In the genomic region with DNA sequence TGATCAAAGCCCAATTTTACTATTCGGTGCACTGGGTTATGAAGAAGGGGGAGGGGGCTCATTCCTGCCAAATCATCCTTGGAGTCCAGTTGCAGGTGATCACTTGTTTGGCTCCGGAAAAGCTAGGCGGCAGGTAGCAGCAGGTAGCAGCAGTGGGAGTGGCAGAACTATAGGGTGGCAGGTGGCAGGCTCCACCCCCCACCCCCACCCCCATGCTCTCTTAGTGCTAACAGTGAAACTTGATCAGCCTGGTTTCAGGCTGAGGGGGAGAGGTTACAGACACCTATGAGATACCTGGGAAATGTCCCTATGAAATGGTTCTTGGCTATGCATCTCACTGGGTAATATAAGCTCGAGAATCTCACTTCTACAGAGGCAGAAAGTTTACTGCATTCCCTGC, we compare ENCODE assay signal across 31 mouse cellular contexts. TPM values are rescaled to one million over a fixed set of nuclear protein-coding genes. Genes with fewer than 3 reads are reported as not detected.
A peak's percentile ranks its signal among the peaks of the same experiment; 100 is the strongest.
DNase-seq lines count a peak whose midpoint lies in the region; ATAC-seq and TF ChIP-seq lines count a peak whose summit lies in the region.
"Had no signal": no experiment of that assay in that cellular context is flagged by ENCODE, and none has a peak within 500 bp of the region (broad histone marks: within the 10 kb centered on the region; RNA-seq: fewer than 3 reads in every experiment).

No protein-coding gene starts in this region.

- ATAC-seq in intestine, embryonic 16.5 days = peak; percentile 63; the same call in 1 of the 2 replicates
- ATAC-seq in stomach, postnatal 0 days (ENCODE audit: low FRiP score, low TSS enrichment) = no peak
- ATAC-seq: forebrain, postnatal 0 days had no signal

- no peaks in the 10 kb centered on the region for H3K4me1 ChIP-seq in intestine, embryonic 16.5 days (ENCODE audit: control insufficient read depth, insufficient read depth, low read length)
- no peaks in the 10 kb centered on the region for H3K4me1 ChIP-seq in stomach, postnatal 0 days (replicated peaks; ENCODE audit: control insufficient read depth, insufficient read depth)
- H3K4me1 ChIP-seq: hindbrain, embryonic 12.5 days; limb, embryonic 15.5 days had no signal

- no peak overlapping the region for H3K4me3 ChIP-seq in intestine, embryonic 16.5 days (ENCODE audit: low read length)
- no peak overlapping the region for H3K4me3 ChIP-seq in stomach, postnatal 0 days (ENCODE audit: low read depth, low read length)
- H3K4me3 ChIP-seq: heart, adult 2 months; hindbrain, embryonic 12.5 days; limb, embryonic 15.5 days had no signal

- no peak overlapping the region for H3K9ac ChIP-seq in intestine, embryonic 16.5 days (ENCODE audit: low read depth, low read length)
- no peak overlapping the region for H3K9ac ChIP-seq in stomach, postnatal 0 days (ENCODE audit: low read length)
- H3K9ac ChIP-seq: forebrain, postnatal 0 days; hindbrain, embryonic 12.5 days; limb, embryonic 15.5 days; liver, embryonic 14.5 days had no signal

- H3K27ac ChIP-seq in intestine, embryonic 16.5 days (ENCODE audit: low read length) = no peak overlapping the region
- H3K27ac ChIP-seq in stomach, postnatal 0 days (replicated peaks) = 0 out of 2 replicates have a peak overlapping the region, but pooled peaks have one; percentile 8
- H3K27ac ChIP-seq: heart, adult 2 months; hindbrain, embryonic 12.5 days; limb, embryonic 15.5 days; liver, embryonic 14.5 days had no signal

- no peaks in the 10 kb centered on the region for H3K27me3 ChIP-seq in intestine, embryonic 16.5 days (replicated peaks; ENCODE audit: control insufficient read depth, insufficient read depth, low read length)
- no peaks in the 10 kb centered on the region for H3K27me3 ChIP-seq in stomach, postnatal 0 days (ENCODE audit: control insufficient read depth, insufficient read depth, low read length)
- H3K27me3 ChIP-seq: hindbrain, embryonic 12.5 days; limb, embryonic 15.5 days had no signal

- intact Hi-C loops in left cerebral cortex, postnatal 25 days (cut with DNase I) = no loop called here

- no peak for TF ChIP-seq CTCF in stomach, postnatal 0 days (IDR thresholded peaks at IDR 0.05; ENCODE audit: low read depth)

- 15% methylated on average over 4 of the region's 4 CpGs for WGBS in intestine, embryonic 16.5 days
- WGBS in stomach, postnatal 0 days = 19% methylated on average over 4 of the region's 4 CpGs

- H3K9me3 ChIP-seq in intestine, embryonic 16.5 days (ENCODE audit: control insufficient read depth, low read length) = no peaks in the 10 kb centered on the region
- H3K9me3 ChIP-seq in stomach, postnatal 0 days (ENCODE audit: control insufficient read depth, low read length) = no peaks in the 10 kb centered on the region
- H3K9me3 ChIP-seq: hindbrain, embryonic 12.5 days; limb, embryonic 15.5 days had no signal

- peak; percentile 1 for DNase-seq in embryo, embryonic 11 days
- no peak for DNase-seq in embryo, embryonic 9.5 days (ENCODE audit: extremely low spot score)
- peak; percentile 6 to 8 for DNase-seq in urinary bladder, adult 18-20 months (ENCODE audit: low spot score in 2 of 2)
- no peak for DNase-seq in urinary bladder, postnatal 4 days (ENCODE audit: low spot score in 2 of 2)
- peak; percentile 23 for DNase-seq in stomach, postnatal 0 days (ENCODE audit: low spot score)
- no peak for DNase-seq in left cerebral cortex, postnatal 25 days (ENCODE audit: low spot score in 2 of 2)
- DNase-seq in lung, postnatal 4 days = no peak
- DNase-seq: adrenal gland, postnatal 25 days; cerebellum, adult 9-11 months; forebrain, postnatal 0 days; gastrocnemius, postnatal 14 days; heart, adult 2 months; right cerebral cortex, adult 18-20 months; right cerebral cortex, postnatal 4 days had no signal

- no peak for TF ChIP-seq EP300 in stomach, postnatal 0 days (optimal IDR thresholded peaks at IDR 0.05)

- no peaks in the 10 kb centered on the region for H3K36me3 ChIP-seq in intestine, embryonic 16.5 days (ENCODE audit: control insufficient read depth, insufficient read depth, low read length)
- H3K36me3 ChIP-seq in stomach, postnatal 0 days (ENCODE audit: control insufficient read depth, insufficient read depth, low read length) = no peaks in the 10 kb centered on the region
- H3K36me3 ChIP-seq: hindbrain, embryonic 12.5 days; limb, embryonic 15.5 days had no signal

- H3K4me2 ChIP-seq in intestine, embryonic 16.5 days (ENCODE audit: low read depth, low read length) = 0 out of 2 replicates have a peak overlapping the region, but pooled peaks have one; percentile 12
- no peak overlapping the region for H3K4me2 ChIP-seq in stomach, postnatal 0 days (replicated peaks; ENCODE audit: low read depth)
- H3K4me2 ChIP-seq: hindbrain, embryonic 12.5 days; limb, embryonic 15.5 days; midbrain, embryonic 11.5 days had no signal

RNA-seq across cellular contexts. Expression of gene Stfa2, which starts 19.2 kb away (rescaled TPM):
- 0.33 and 0.75 TPM in 2 replicates for polyA plus RNA-seq in intestine, embryonic 16.5 days (2015; fragmentation: Nextera tagmentation; extraction: Ambion mirVana)
- 7.4 and 8.1 TPM in 2 replicates for polyA plus RNA-seq in stomach, postnatal 0 days (2015; fragmentation: Nextera tagmentation; extraction: Ambion mirVana)
- not detected for total RNA-seq in left cerebral cortex, postnatal 25 days (2021)
- total RNA-seq: adrenal gland, postnatal 25 days; common myeloid progenitor, adult 5-6 weeks; forebrain, postnatal 0 days; gastrocnemius, postnatal 14 days; heart, adult 2 months; heart, postnatal 25 days; layer of hippocampus, adult 18-20 months; layer of hippocampus, postnatal 25 days; midbrain, postnatal 0 days had no signal
- polyA plus RNA-seq: forebrain, embryonic 11.5 days; forebrain, postnatal 0 days; heart, adult 2 months; heart, embryonic 14.5 days; kidney, embryonic 14.5 days; midbrain, embryonic 11.5 days; neural tube, embryonic 14.5 days had no signal

RNA-seq across cellular contexts. Expression of gene BC100530, which starts 21.5 kb away (rescaled TPM):
- polyA plus RNA-seq in intestine, embryonic 16.5 days (2015; fragmentation: Nextera tagmentation; extraction: Ambion mirVana) = 3.2 and 5.5 TPM in 2 replicates
- polyA plus RNA-seq in stomach, postnatal 0 days (2015; fragmentation: Nextera tagmentation; extraction: Ambion mirVana) = 275 and 321 TPM in 2 replicates
- total RNA-seq in left cerebral cortex, postnatal 25 days (2021) = not detected
- total RNA-seq: adrenal gland, postnatal 25 days; common myeloid progenitor, adult 5-6 weeks; gastrocnemius, postnatal 14 days; heart, adult 2 months; heart, postnatal 25 days; layer of hippocampus, adult 18-20 months; layer of hippocampus, postnatal 25 days had no signal
- polyA plus RNA-seq: heart, adult 2 months; kidney, embryonic 14.5 days; neural tube, embryonic 14.5 days had no signal

RNA-seq across cellular contexts. Expression of gene BC117090, which starts 54.9 kb away (rescaled TPM):
- polyA plus RNA-seq in intestine, embryonic 16.5 days (2015; fragmentation: Nextera tagmentation; extraction: Ambion mirVana) = not detected in 2 replicates
- 3.8 and 4.6 TPM in 2 replicates for polyA plus RNA-seq in stomach, postnatal 0 days (2015; fragmentation: Nextera tagmentation; extraction: Ambion mirVana)
- not detected for total RNA-seq in left cerebral cortex, postnatal 25 days (2021)
- total RNA-seq: adrenal gland, postnatal 25 days; common myeloid progenitor, adult 5-6 weeks; gastrocnemius, postnatal 14 days; heart, adult 2 months; heart, postnatal 25 days; layer of hippocampus, adult 18-20 months; layer of hippocampus, postnatal 25 days; megakaryocyte progenitor cell, adult 5-6 weeks; midbrain, postnatal 0 days had no signal
- polyA plus RNA-seq: forebrain, embryonic 11.5 days; forebrain, postnatal 0 days; heart, adult 2 months; heart, embryonic 14.5 days; hindbrain, embryonic 12.5 days; kidney, embryonic 14.5 days; lung, embryonic 16.5 days; midbrain, embryonic 11.5 days; midbrain, postnatal 0 days; neural tube, embryonic 14.5 days; thymus, postnatal 0 days had no signal

Comparison
In these comparisons a context has a peak if more than half of its experiments do, and no peak if none do; other contexts are left out.
1. DNase-seq: peak in embryo, embryonic 11 days (single experiment), urinary bladder, adult 18-20 months (2 of 2) and stomach, postnatal 0 days (single experiment); none in embryo, embryonic 9.5 days (single experiment), urinary bladder, postnatal 4 days (0 of 2), left cerebral cortex, postnatal 25 days (0 of 2) and lung, postnatal 4 days (0 of 2).
2. RNA of gene BC100530, which starts 21.5 kb away (polyA plus RNA-seq): 275 to 321 TPM in stomach, postnatal 0 days; 3.2 to 5.5 TPM in intestine, embryonic 16.5 days; every median in the first group is over 10 times any median in the second.